Mouse (Mus musculus) lung, postnatal 0 days (tissue): ENCODE measurements at regions not wholly inside any gene's neighbourhood (a gene's known extent, or its start where the extent isn't known, plus 50 kb on each side); places are given as distances from the start of the nearest gene placed in this dataset.
"Not testable (repeated sequence)": the region's sequence is repeated elsewhere in the genome, so short reads cannot be mapped to it uniquely, and the experiment has no call there.

Experiments
- ATAC-seq: fragments of 200-750 bp; cut with Nextera tagmentation; 2 replicates; pipeline ENCODE4 v1.8.0; 2017; ENCODE audit warnings: moderate library complexity
- DNase-seq: peaks from one replicate; pipeline ENCODE4 v3.0.0-alpha.2; 2016; ENCODE audit warnings: low spot score
- H3K27ac ChIP-seq: fragments of 300-500 bp; sonication (generic); 2 replicates; pipeline ENCODE4 v1.5.1; 2014; ENCODE audit warnings: antibody characterized with exemption, mild to moderate bottlenecking, low read length, mixed read lengths
- H3K27me3 ChIP-seq: fragments of 300-500 bp; sonication (generic); replicated peaks from 2 replicates; pipeline ENCODE4 v1.6.1; 2014; ENCODE audit warnings: low read length, mixed read lengths; ENCODE audit not compliant: insufficient read depth
- H3K36me3 ChIP-seq: fragments of 300-500 bp; sonication (generic); 2 replicates; pipeline ENCODE4 v1.6.1; 2014; ENCODE audit warnings: low read length, mixed read lengths; ENCODE audit not compliant: insufficient read depth
- H3K4me1 ChIP-seq: fragments of 300-500 bp; sonication (generic); 2 replicates; pipeline ENCODE4 v1.6.1; 2014; ENCODE audit warnings: antibody characterized with exemption, low read depth, low read length, mixed read lengths; ENCODE audit not compliant: insufficient read depth
- H3K4me2 ChIP-seq: fragments of 300-500 bp; sonication (generic); replicated peaks from 2 replicates; pipeline ENCODE4 v1.6.1; 2014; ENCODE audit warnings: low read depth, mild to moderate bottlenecking, low read length, moderate library complexity, mixed read lengths
- H3K4me3 ChIP-seq: fragments of 300-500 bp; sonication (generic); 2 replicates; pipeline ENCODE4 v1.5.1; 2014; ENCODE audit warnings: low read depth, low read length
- H3K9ac ChIP-seq: fragments of 300-500 bp; sonication (generic); replicated peaks from 2 replicates; pipeline ENCODE4 v1.6.1; 2014; ENCODE audit warnings: low read depth, mild to moderate bottlenecking
- H3K9me3 ChIP-seq: fragments of 300-500 bp; sonication (generic); 2 replicates; pipeline ENCODE4 v1.6.1; 2016; ENCODE audit warnings: low read length, mixed read lengths
- CTCF ChIP-seq: IDR thresholded peaks from 2 replicates; pipeline ENCODE4 v1.5.1; 2016; ENCODE audit warnings: antibody characterized with exemption, mild to moderate bottlenecking
- EP300 ChIP-seq: IDR thresholded peaks from 2 replicates; pipeline ENCODE4 v1.6.1; 2016; ENCODE audit warnings: antibody characterized with exemption, mild to moderate bottlenecking, control low read depth
- WGBS: fragments of 180-500 bp; shearing (Covaris S2); extraction: QIAGEN DNeasy Blood & Tissue Kit; methylation state at CpG from one replicate; pipeline ENCODE4 v1.1.7; 2014; 5-methylcytosine and 5-hydroxymethylcytosine counted together

DNA sequence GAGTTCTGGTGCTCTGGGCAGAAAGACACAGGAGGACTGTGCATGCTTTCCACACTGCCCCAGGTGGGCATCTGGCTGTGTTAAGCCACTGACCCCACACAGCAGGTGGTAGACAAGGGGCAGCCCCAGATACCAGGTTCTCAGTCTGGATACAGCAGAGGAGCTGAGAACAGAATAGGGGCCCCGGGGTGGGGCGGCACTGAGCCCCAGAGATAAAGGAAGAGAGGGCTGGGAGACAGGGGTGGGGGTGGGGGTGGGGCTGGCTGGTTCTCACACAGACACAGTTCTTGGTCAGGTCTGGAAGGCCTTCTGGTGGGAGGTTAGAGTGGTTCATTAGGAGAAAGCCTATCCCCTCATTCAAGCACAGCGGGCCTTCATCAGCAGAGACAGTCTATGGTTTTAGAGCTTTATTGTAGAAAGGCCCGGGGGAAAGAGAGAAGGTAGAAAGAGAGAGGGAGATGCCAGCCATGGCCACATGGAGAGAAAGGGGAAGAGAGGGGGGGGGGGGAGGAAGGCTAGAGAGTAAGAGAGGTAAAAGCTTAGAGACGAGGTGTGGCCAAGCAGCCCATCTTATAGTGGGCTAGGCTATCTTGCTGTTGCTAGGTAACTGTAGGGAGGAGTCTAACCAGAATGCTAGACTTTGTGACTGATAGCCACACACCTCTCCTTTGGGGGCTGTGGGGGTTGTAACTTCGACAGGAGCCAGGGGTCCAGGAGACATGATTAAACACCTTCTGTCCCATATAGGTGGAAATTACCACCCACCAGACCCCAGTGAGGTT, 1403.1 kb downstream of the Zfp704 start:
- Histone ChIP-seq H3K9ac (no peak overlapping the region), H3K36me3 (no peaks in the 10 kb centered on the region), H3K27ac (no peak overlapping the region), H3K4me1 (no peaks in the 10 kb centered on the region), H3K27me3 (no peaks in the 10 kb centered on the region), H3K4me2 (no peak overlapping the region), H3K9me3 (no peaks in the 10 kb centered on the region), H3K4me3 (no peak overlapping the region)
- 56% methylated on average over 6 of the region's 6 CpGs for WGBS
- TF ChIP-seq EP300 = no peak
- TF ChIP-seq CTCF = no peak
- ATAC-seq = no peak
- no peak for DNase-seq

- DNase-seq (no peak), ATAC-seq (no peak)
- Histone ChIP-seq H3K4me2 (no peak overlapping the region), H3K27me3 (no peaks in the 10 kb centered on the region), H3K4me3 (no peak overlapping the region), H3K4me1 (no peaks in the 10 kb centered on the region), H3K36me3 (no peaks in the 10 kb centered on the region), H3K9me3 (no peaks in the 10 kb centered on the region), H3K27ac (no peak overlapping the region), H3K9ac (no peak overlapping the region)
- no peak for TF ChIP-seq EP300
- no peak for TF ChIP-seq CTCF
- 62% methylated on average over 4 of the region's 4 CpGs for WGBS
Observed at GRCm38 (mm10) chr3:8163030-8163429, 1446.9 kb downstream of the Zfp704 start.

- no peak for TF ChIP-seq EP300
- no peak for TF ChIP-seq CTCF
- H3K9ac ChIP-seq = no peak overlapping the region
- DNase-seq (no peak), ATAC-seq (no peak)
- H3K27me3 ChIP-seq = no peaks in the 10 kb centered on the region
- WGBS = 78% methylated on average over 4 of the region's 4 CpGs
- H3K4me3 ChIP-seq = no peak overlapping the region
- H3K9me3 ChIP-seq = no peaks in the 10 kb centered on the region
- no peaks in the 10 kb centered on the region for H3K36me3 ChIP-seq
- H3K4me1 ChIP-seq = no peaks in the 10 kb centered on the region
- no peak overlapping the region for H3K27ac ChIP-seq
- H3K4me2 ChIP-seq = no peak overlapping the region
Observed at GRCm38 (mm10) chr3:8161997-8162756, 1447.7 kb downstream of the Zfp704 start.

DNA sequence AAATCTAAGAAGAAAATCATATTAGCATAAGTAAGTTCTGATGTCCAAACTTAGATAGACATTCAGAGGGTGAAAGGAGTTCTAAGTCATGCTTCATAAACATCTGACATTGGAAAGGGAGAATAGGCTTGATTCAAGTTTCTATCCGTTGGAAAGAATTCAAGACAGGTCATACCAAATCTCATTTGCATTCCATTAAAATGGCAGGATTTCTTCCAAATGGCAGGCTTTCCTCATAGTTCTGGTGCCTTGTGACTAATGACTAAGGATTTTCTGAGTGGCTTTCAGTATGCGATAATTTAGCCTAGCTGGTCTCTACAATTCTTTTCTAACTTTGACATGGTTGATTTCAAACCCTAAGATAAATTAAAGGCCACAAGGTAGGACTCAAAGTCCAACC, 1466.9 kb downstream of the Zfp704 start:
- Histone ChIP-seq H3K9me3 (no peaks in the 10 kb centered on the region), H3K36me3 (no peaks in the 10 kb centered on the region), H3K27me3 (no peaks in the 10 kb centered on the region), H3K9ac (no peak overlapping the region), H3K4me1 (no peaks in the 10 kb centered on the region), H3K4me3 (no peak overlapping the region), H3K27ac (no peak overlapping the region), H3K4me2 (no peak overlapping the region)
- no peak for ATAC-seq
- no peak for TF ChIP-seq CTCF
- no peak for TF ChIP-seq EP300
- WGBS = 59% methylated on average over 2 of the region's 2 CpGs
- DNase-seq = no peak

DNA sequence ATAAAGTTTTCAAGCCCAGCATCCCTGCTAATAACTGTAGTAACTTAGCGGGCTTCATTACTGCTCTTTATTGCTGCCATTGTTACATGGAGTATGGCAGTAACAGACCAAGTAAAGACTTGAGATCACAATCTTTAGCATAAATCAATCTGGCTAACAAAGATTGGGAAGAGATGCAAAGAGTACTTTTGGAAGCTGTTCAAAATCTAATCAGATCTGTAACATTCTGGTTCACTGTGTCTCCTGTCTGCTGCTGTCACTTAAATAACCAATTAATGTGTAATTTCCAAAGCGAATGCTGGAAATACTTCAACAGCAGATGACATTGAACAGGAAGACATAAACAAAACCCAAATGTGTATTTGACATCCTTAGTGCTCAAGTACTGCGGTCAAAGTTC, 1467.7 kb downstream of the Zfp704 start:
- H3K9me3 ChIP-seq = no peaks in the 10 kb centered on the region
- H3K9ac ChIP-seq = no peak overlapping the region
- H3K27ac ChIP-seq = no peak overlapping the region
- no peaks in the 10 kb centered on the region for H3K27me3 ChIP-seq
- no peaks in the 10 kb centered on the region for H3K4me1 ChIP-seq
- H3K4me3 ChIP-seq = no peak overlapping the region
- TF ChIP-seq CTCF = no peak
- no peak for TF ChIP-seq EP300
- no peak for ATAC-seq
- no peaks in the 10 kb centered on the region for H3K36me3 ChIP-seq
- no peak for DNase-seq
- no peak overlapping the region for H3K4me2 ChIP-seq
- WGBS = 65% methylated on average over 3 of the region's 3 CpGs

DNA sequence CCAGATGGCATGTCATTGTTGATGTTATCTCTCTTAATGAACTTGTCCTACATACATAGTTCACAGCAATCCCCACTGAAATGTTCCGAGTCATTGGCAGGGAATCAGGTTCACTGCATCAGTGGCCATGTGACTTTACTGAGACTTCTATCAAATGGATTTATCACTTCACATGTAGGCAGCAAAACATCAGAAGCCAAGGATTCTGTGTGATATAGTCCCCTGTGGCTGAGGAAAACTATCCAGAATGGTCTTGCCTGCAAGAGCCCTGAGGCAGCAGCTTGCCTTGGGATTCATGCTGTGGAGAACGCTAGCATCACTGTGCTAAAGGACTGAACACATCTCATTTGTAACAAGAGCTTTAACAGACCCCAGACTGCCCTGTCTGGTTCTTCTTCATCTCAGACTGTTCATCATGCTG, 1468.2 kb downstream of the Zfp704 start:
- H3K9me3 ChIP-seq = no peaks in the 10 kb centered on the region
- TF ChIP-seq CTCF = no peak
- TF ChIP-seq EP300 = no peak
- no peaks in the 10 kb centered on the region for H3K36me3 ChIP-seq
- no peaks in the 10 kb centered on the region for H3K4me1 ChIP-seq
- no peak for ATAC-seq
- H3K4me3 ChIP-seq = no peak overlapping the region
- no peaks in the 10 kb centered on the region for H3K27me3 ChIP-seq
- H3K4me2 ChIP-seq = no peak overlapping the region
- H3K9ac ChIP-seq = no peak overlapping the region
- no peak for DNase-seq
- H3K27ac ChIP-seq = no peak overlapping the region
- 44% methylated on average over 2 of the region's 2 CpGs for WGBS

GRCm38 (mm10) chr3:8123641-8124040, 1486.2 kb downstream of the Zfp704 start:
- H3K9ac ChIP-seq, H3K4me1 ChIP-seq, H3K4me2 ChIP-seq, H3K9me3 ChIP-seq, H3K27me3 ChIP-seq, H3K27ac ChIP-seq, H3K4me3 ChIP-seq, DNase-seq, ATAC-seq, H3K36me3 ChIP-seq: not testable (repeated sequence)
- WGBS = 59% methylated on average over 1 of the region's 1 CpGs
